Mouse (Mus musculus) CH12.LX (cell line): ENCODE data around the gene Fkbp11.
"Not testable (repeated sequence)": the region's sequence is repeated elsewhere in the genome, so short reads cannot be mapped to it uniquely, and the experiment has no call there.

Source experiments
- CTCF ChIP-seq, 2 experiments: IDR thresholded peaks in 1 of 2; conservative IDR thresholded peaks in 1 of 2; 2 replicates each; pipeline ENCODE4 v1.5.1; 2011 to 2012; ENCODE audit warnings: low read depth in 2 of 2, low read length in 2 of 2, improper control_type of control experiment in 1 of 2, inconsistent platforms in 1 of 2, mild to moderate bottlenecking in 1 of 2, moderate library complexity in 1 of 2
- EP300 ChIP-seq: IDR thresholded peaks from 2 replicates; pipeline ENCODE4 v1.6.1; 2011; ENCODE audit warnings: low read length, improper control_type of control experiment
- MAFK ChIP-seq: IDR thresholded peaks from 2 replicates; pipeline ENCODE4 v1.6.1; 2011; ENCODE audit warnings: low read length, improper control_type of control experiment; ENCODE audit not compliant: insufficient replicate concordance

DNA sequence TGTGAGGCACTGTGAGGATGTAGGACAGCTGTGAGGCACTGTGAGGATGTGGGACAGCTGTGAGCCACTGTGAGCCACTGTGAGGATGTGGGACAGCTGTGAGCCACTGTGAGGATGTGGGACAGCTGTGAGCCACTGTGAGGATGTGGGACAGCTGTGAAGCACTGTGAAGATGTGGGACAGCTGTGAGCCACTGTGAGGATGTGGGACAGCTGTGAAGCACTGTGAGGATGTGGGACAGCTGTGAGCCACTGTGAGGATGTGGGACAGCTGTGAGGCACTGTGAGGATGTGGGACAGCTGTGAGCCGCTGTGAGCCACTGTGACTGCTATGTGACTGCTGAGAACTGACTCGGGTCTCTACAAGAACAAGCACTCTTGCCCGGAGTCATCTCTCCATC is 15.9 kb upstream of the Fkbp11 start:
- not testable (repeated sequence) for TF ChIP-seq CTCF (conservative IDR thresholded peaks at IDR 0.05 in 1 of 2, IDR thresholded peaks at IDR 0.05 in 1 of 2; ENCODE audit: low read depth in 2 of 2, low read length in 2 of 2); MAFK; EP300
